Mouse (Mus musculus): ENCODE results near the gene Lrrc40.

The Lrrc40 gene

GRCm38 (mm10) chr3:158036329-158036988 is at the start of gene Lrrc40, which contains the start of gene Srsf11:
Gene Lrrc40 (plus strand): TSS chr3:158036662.
Gene Srsf11 (minus strand): TSS chr3:158036639.
- peak; percentile 96 for DNase-seq

GRCm38 (mm10) chr3:157993322-157993721 is 43.1 kb upstream of the Lrrc40 start:
- DNase-seq = no peak

- DNase-seq = no peak
Observed at GRCm38 (mm10) chr3:157995726-157996125, 40.7 kb upstream of the Lrrc40 start.

- no peak for DNase-seq
Observed at GRCm38 (mm10) chr3:157998742-157999369, 37.6 kb upstream of the Lrrc40 start.

GRCm38 (mm10) chr3:158008647-158009046 is 27.8 kb upstream of the Lrrc40 start:
- DNase-seq = no peak

- DNase-seq = no peak
Observed at GRCm38 (mm10) chr3:158009762-158010320, 26.6 kb upstream of the Lrrc40 start.

- DNase-seq = peak; percentile 93
Observed at GRCm38 (mm10) chr3:158031371-158031925, 5.0 kb upstream of the Lrrc40 start.

- no peak for DNase-seq
Observed at GRCm38 (mm10) chr3:158032106-158032505, 4.4 kb upstream of the Lrrc40 start.

GRCm38 (mm10) chr3:158035866-158036265 is 596 bp upstream of the Lrrc40 start:
- DNase-seq = no peak

- DNase-seq = no peak
Observed at GRCm38 (mm10) chr3:158038106-158038505, 1.6 kb downstream of the Lrrc40 start.

- no peak for DNase-seq
Observed at GRCm38 (mm10) chr3:158040755-158041154, 4.3 kb downstream of the Lrrc40 start.

- no peak for DNase-seq
Observed at GRCm38 (mm10) chr3:158049508-158049907, 13.0 kb downstream of the Lrrc40 start.

GRCm38 (mm10) chr3:158060621-158061291 is 24.3 kb downstream of the Lrrc40 start:
- DNase-seq = no peak

GRCm38 (mm10) chr3:158061811-158062523 is 25.5 kb downstream of the Lrrc40 start:
- no peak for DNase-seq

GRCm38 (mm10) chr3:158065256-158065655 is 28.8 kb downstream of the Lrrc40 start:
- DNase-seq = no peak

GRCm38 (mm10) chr3:158067916-158068315 is 31.5 kb downstream of the Lrrc40 start:
- no peak for DNase-seq

- DNase-seq = no peak
Observed at GRCm38 (mm10) chr3:158068613-158069263, 32.3 kb downstream of the Lrrc40 start.

GRCm38 (mm10) chr3:158075004-158075403 is 38.5 kb downstream of the Lrrc40 start:
- no peak for DNase-seq

GRCm38 (mm10) chr3:158076685-158077379 is 40.4 kb downstream of the Lrrc40 start:
- DNase-seq = no peak

- DNase-seq = no peak
Observed at GRCm38 (mm10) chr3:158077380-158077772, 40.9 kb downstream of the Lrrc40 start.

GRCm38 (mm10) chr3:158077828-158078227 is 41.4 kb downstream of the Lrrc40 start:
- no peak for DNase-seq
